Mouse (Mus musculus): Measurements from ENCODE around the gene Bcar3. TPM values are rescaled to one million over a fixed set of nuclear protein-coding genes. Genes with fewer than 3 reads are reported as not detected.

Gene Bcar3
- polyA plus RNA-seq, 1 experiment from 2014 or later = 13.7 TPM

GRCm38 (mm10) chr3:122488051-122488754, 194.3 kb downstream of the Bcar3 start:
- no peak for ATAC-seq (ENCODE audit: insufficient read depth, low FRiP score)
- Histone ChIP-seq H3K36me3 (ENCODE audit: control insufficient read depth, insufficient read depth, low read length) (no peaks in the 10 kb centered on the region), H3K4me2 (ENCODE audit: low read depth, low read length) (no peak overlapping the region), H3K9me3 (replicated peaks; ENCODE audit: control insufficient read depth, low read length) (no peaks in the 10 kb centered on the region), H3K27ac (ENCODE audit: low read length) (no peak overlapping the region), H3K9ac (ENCODE audit: low read length) (no peak overlapping the region), H3K27me3 (ENCODE audit: control insufficient read depth, insufficient read depth, low read length) (no peaks in the 10 kb centered on the region), H3K4me1 (ENCODE audit: control insufficient read depth, insufficient read depth, low read length) (peaks cover 13% of the 10 kb centered on the region), H3K4me3 (replicated peaks; ENCODE audit: low read length) (no peak overlapping the region)
- WGBS = 58% methylated on average over 1 of the region's 1 CpGs

- H3K9ac ChIP-seq (ENCODE audit: low read length) = no peak overlapping the region
- H3K27ac ChIP-seq (ENCODE audit: low read length) = no peak overlapping the region
- no peaks in the 10 kb centered on the region for H3K9me3 ChIP-seq (replicated peaks; ENCODE audit: control insufficient read depth, low read length)
- H3K27me3 ChIP-seq (ENCODE audit: control insufficient read depth, insufficient read depth, low read length) = no peaks in the 10 kb centered on the region
- no peak overlapping the region for H3K4me3 ChIP-seq (replicated peaks; ENCODE audit: low read length)
- no peak overlapping the region for H3K4me2 ChIP-seq (ENCODE audit: low read depth, low read length)
- 74% methylated on average over 6 of the region's 6 CpGs for WGBS
- peaks cover 9% of the 10 kb centered on the region for H3K4me1 ChIP-seq (ENCODE audit: control insufficient read depth, insufficient read depth, low read length)
- ATAC-seq (ENCODE audit: insufficient read depth, low FRiP score) = no peak
- no peaks in the 10 kb centered on the region for H3K36me3 ChIP-seq (ENCODE audit: control insufficient read depth, insufficient read depth, low read length)
These were observed 196.6 kb downstream of the Bcar3 start for GRCm38 (mm10) chr3:122490574-122490973.

- H3K4me3 ChIP-seq (replicated peaks; ENCODE audit: low read length) = no peak overlapping the region
- no peaks in the 10 kb centered on the region for H3K36me3 ChIP-seq (ENCODE audit: control insufficient read depth, insufficient read depth, low read length)
- no peaks in the 10 kb centered on the region for H3K9me3 ChIP-seq (replicated peaks; ENCODE audit: control insufficient read depth, low read length)
- peaks cover 9% of the 10 kb centered on the region for H3K4me1 ChIP-seq (ENCODE audit: control insufficient read depth, insufficient read depth, low read length)
- ATAC-seq (ENCODE audit: insufficient read depth, low FRiP score) = no peak
- no peak overlapping the region for H3K4me2 ChIP-seq (ENCODE audit: low read depth, low read length)
- no peak overlapping the region for H3K9ac ChIP-seq (ENCODE audit: low read length)
- WGBS = 92% methylated on average over 3 of the region's 3 CpGs
- no peak overlapping the region for H3K27ac ChIP-seq (ENCODE audit: low read length)
- no peaks in the 10 kb centered on the region for H3K27me3 ChIP-seq (ENCODE audit: control insufficient read depth, insufficient read depth, low read length)
These were observed 198.1 kb downstream of the Bcar3 start for GRCm38 (mm10) chr3:122492006-122492405.

- H3K36me3 ChIP-seq (ENCODE audit: control insufficient read depth, insufficient read depth, low read length) = no peaks in the 10 kb centered on the region
- H3K4me2 ChIP-seq (ENCODE audit: low read depth, low read length) = 0 out of 2 replicates have a peak overlapping the region, but pooled peaks have one; percentile 13
- H3K4me3 ChIP-seq (replicated peaks; ENCODE audit: low read length) = no peak overlapping the region
- H3K9ac ChIP-seq (ENCODE audit: low read length) = no peak overlapping the region
- H3K9me3 ChIP-seq (replicated peaks; ENCODE audit: control insufficient read depth, low read length) = no peaks in the 10 kb centered on the region
- 66% methylated on average over 21 of the region's 21 CpGs for WGBS
- no peak overlapping the region for H3K27ac ChIP-seq (ENCODE audit: low read length)
- peaks cover 7% of the 10 kb centered on the region for H3K4me1 ChIP-seq (ENCODE audit: control insufficient read depth, insufficient read depth, low read length)
- no peak for ATAC-seq (ENCODE audit: insufficient read depth, low FRiP score)
- no peaks in the 10 kb centered on the region for H3K27me3 ChIP-seq (ENCODE audit: control insufficient read depth, insufficient read depth, low read length)
These were observed 199.1 kb downstream of the Bcar3 start for GRCm38 (mm10) chr3:122492872-122493615.

- Histone ChIP-seq H3K4me1 (ENCODE audit: control insufficient read depth, insufficient read depth, low read length) (peaks cover 3% of the 10 kb centered on the region; the same call in 1 of the 2 replicates), H3K27ac (ENCODE audit: low read length) (no peak overlapping the region)
- no peak for ATAC-seq (ENCODE audit: insufficient read depth, low FRiP score)
These were observed 200.8 kb downstream of the Bcar3 start for GRCm38 (mm10) chr3:122494764-122495163.

GRCm38 (mm10) chr3:122497871-122498270, 203.9 kb downstream of the Bcar3 start:
- peaks cover 3% of the 10 kb centered on the region; the same call in 1 of the 2 replicates for H3K4me1 ChIP-seq (ENCODE audit: control insufficient read depth, insufficient read depth, low read length)
- WGBS = 77% methylated on average over 6 of the region's 6 CpGs
- no peaks in the 10 kb centered on the region for H3K36me3 ChIP-seq (ENCODE audit: control insufficient read depth, insufficient read depth, low read length)
- H3K27me3 ChIP-seq (ENCODE audit: control insufficient read depth, insufficient read depth, low read length) = no peaks in the 10 kb centered on the region
- no peak overlapping the region for H3K27ac ChIP-seq (ENCODE audit: low read length)
- no peak overlapping the region for H3K4me2 ChIP-seq (ENCODE audit: low read depth, low read length)
- no peak overlapping the region for H3K4me3 ChIP-seq (replicated peaks; ENCODE audit: low read length)
- no peak overlapping the region for H3K9ac ChIP-seq (ENCODE audit: low read length)
- H3K9me3 ChIP-seq (replicated peaks; ENCODE audit: control insufficient read depth, low read length) = no peaks in the 10 kb centered on the region
- no peak for ATAC-seq (ENCODE audit: insufficient read depth, low FRiP score)

More at GRCm38 (mm10) chr3:122494764-122495163, 200.8 kb downstream of the Bcar3 start:
- Histone ChIP-seq H3K27me3 (ENCODE audit: control insufficient read depth, insufficient read depth, low read length) (no peaks in the 10 kb centered on the region), H3K36me3 (ENCODE audit: control insufficient read depth, insufficient read depth, low read length) (no peaks in the 10 kb centered on the region), H3K4me2 (ENCODE audit: low read depth, low read length) (no peak overlapping the region), H3K9ac (ENCODE audit: low read length) (no peak overlapping the region), H3K4me3 (replicated peaks; ENCODE audit: low read length) (no peak overlapping the region), H3K9me3 (replicated peaks; ENCODE audit: control insufficient read depth, low read length) (no peaks in the 10 kb centered on the region)
- 53% methylated on average over 6 of the region's 6 CpGs for WGBS

- H3K9me3 ChIP-seq (replicated peaks; ENCODE audit: control insufficient read depth, low read length) = no peaks in the 10 kb centered on the region
- no peak overlapping the region for H3K4me2 ChIP-seq (ENCODE audit: low read depth, low read length)
- ATAC-seq (ENCODE audit: insufficient read depth, low FRiP score) = peak; percentile 4; the same call in 1 of the 2 replicates
- H3K9ac ChIP-seq (ENCODE audit: low read length) = no peak overlapping the region
- peaks cover 3% of the 10 kb centered on the region; the same call in 1 of the 2 replicates for H3K4me1 ChIP-seq (ENCODE audit: control insufficient read depth, insufficient read depth, low read length)
- no peaks in the 10 kb centered on the region for H3K27me3 ChIP-seq (ENCODE audit: control insufficient read depth, insufficient read depth, low read length)
- no peak overlapping the region for H3K27ac ChIP-seq (ENCODE audit: low read length)
- no peaks in the 10 kb centered on the region for H3K36me3 ChIP-seq (ENCODE audit: control insufficient read depth, insufficient read depth, low read length)
- WGBS = 77% methylated on average over 7 of the region's 7 CpGs
- H3K4me3 ChIP-seq (replicated peaks; ENCODE audit: low read length) = no peak overlapping the region
These were observed 204.6 kb downstream of the Bcar3 start for GRCm38 (mm10) chr3:122498528-122498927.

GRCm38 (mm10) chr3:122499647-122500046, 205.7 kb downstream of the Bcar3 start:
- 78% methylated on average over 6 of the region's 6 CpGs for WGBS

GRCm38 (mm10) chr3:122500929-122501328, 207.0 kb downstream of the Bcar3 start:
- Histone ChIP-seq H3K4me1 (ENCODE audit: control insufficient read depth, insufficient read depth, low read length) (no peaks in the 10 kb centered on the region), H3K9ac (ENCODE audit: low read length) (no peak overlapping the region), H3K4me3 (replicated peaks; ENCODE audit: low read length) (no peak overlapping the region), H3K36me3 (ENCODE audit: control insufficient read depth, insufficient read depth, low read length) (no peaks in the 10 kb centered on the region), H3K9me3 (replicated peaks; ENCODE audit: control insufficient read depth, low read length) (no peaks in the 10 kb centered on the region), H3K27me3 (ENCODE audit: control insufficient read depth, insufficient read depth, low read length) (no peaks in the 10 kb centered on the region), H3K4me2 (ENCODE audit: low read depth, low read length) (no peak overlapping the region), H3K27ac (ENCODE audit: low read length) (no peak overlapping the region)
- 84% methylated on average over 9 of the region's 9 CpGs for WGBS
- ATAC-seq (ENCODE audit: insufficient read depth, low FRiP score) = no peak

More at GRCm38 (mm10) chr3:122499647-122500046, 205.7 kb downstream of the Bcar3 start:
- no peaks in the 10 kb centered on the region for H3K27me3 ChIP-seq (ENCODE audit: control insufficient read depth, insufficient read depth, low read length)
- H3K4me2 ChIP-seq (ENCODE audit: low read depth, low read length) = no peak overlapping the region
- no peak for ATAC-seq (ENCODE audit: insufficient read depth, low FRiP score)
- H3K4me1 ChIP-seq (ENCODE audit: control insufficient read depth, insufficient read depth, low read length) = peaks cover 2% of the 10 kb centered on the region; the same call in 1 of the 2 replicates
- H3K4me3 ChIP-seq (replicated peaks; ENCODE audit: low read length) = no peak overlapping the region
- no peaks in the 10 kb centered on the region for H3K9me3 ChIP-seq (replicated peaks; ENCODE audit: control insufficient read depth, low read length)
- H3K36me3 ChIP-seq (ENCODE audit: control insufficient read depth, insufficient read depth, low read length) = no peaks in the 10 kb centered on the region
- 0 out of 2 replicates have a peak overlapping the region, but pooled peaks have one; percentile 16 for H3K27ac ChIP-seq (ENCODE audit: low read length)
- no peak overlapping the region for H3K9ac ChIP-seq (ENCODE audit: low read length)

Data from stomach, embryonic 16.5 days (tissue).